Mouse (Mus musculus) spleen, adult 2 months (tissue): Measurements from ENCODE around the gene Nfu1. TPM values are rescaled to one million over a fixed set of nuclear protein-coding genes. Genes with fewer than 3 reads are reported as not detected.
"Not testable (repeated sequence)": the region's sequence is repeated elsewhere in the genome, so short reads cannot be mapped to it uniquely, and the experiment has no call there.

ENCODE experiments used
- DNase-seq, 2 experiments: peaks; one replicate each; pipeline versions ENCODE4 v3.0.0 to v3.0.0-alpha.2; 2012 to 2021; ENCODE audit warnings: low spot score in 2 of 2, low read depth in 1 of 2
- H3K27ac ChIP-seq: fragments of 200-500 bp; 2 replicates; pipeline ENCODE4 v1.5.1; 2012; ENCODE audit warnings: low read length, inconsistent platforms; ENCODE audit not compliant: insufficient read depth
- H3K27me3 ChIP-seq: fragments of 200-500 bp; 2 replicates; pipeline ENCODE4 v1.6.1; 2012; ENCODE audit warnings: mild to moderate bottlenecking, moderate library complexity, low read length, inconsistent platforms; ENCODE audit not compliant: control insufficient read depth, insufficient read depth
- H3K36me3 ChIP-seq: fragments of 200-500 bp; 2 replicates; pipeline ENCODE4 v1.6.1; 2012; ENCODE audit warnings: mild to moderate bottlenecking, low read length, inconsistent platforms; ENCODE audit not compliant: control insufficient read depth, insufficient read depth
- H3K4me1 ChIP-seq: fragments of 200-500 bp; 2 replicates; pipeline ENCODE4 v1.6.1; 2011; ENCODE audit warnings: inconsistent platforms; ENCODE audit not compliant: control insufficient read depth, insufficient read depth, insufficient read length
- H3K4me3 ChIP-seq: fragments of 200-500 bp; 2 replicates; pipeline ENCODE4 v1.5.1; 2011; ENCODE audit warnings: mild to moderate bottlenecking, inconsistent platforms; ENCODE audit not compliant: insufficient read depth, insufficient read length; ENCODE audit errors: extremely low read depth
- CTCF ChIP-seq: fragments of 200-500 bp; IDR thresholded peaks from 2 replicates; pipeline ENCODE4 v1.5.1; 2011; ENCODE audit warnings: mild to moderate bottlenecking, inconsistent platforms; ENCODE audit not compliant: insufficient read depth, insufficient read length, insufficient replicate concordance; ENCODE audit errors: extremely low read depth
- POLR2A ChIP-seq: fragments of 200-500 bp; IDR thresholded peaks from 2 replicates; pipeline ENCODE4 v1.6.1; 2011; ENCODE audit warnings: low read depth, low read length, inconsistent platforms
- WGBS: fragments of 180-500 bp; shearing (Covaris S2); methylation state at CpG from one replicate; pipeline ENCODE4 v1.1.7; 2018; 5-methylcytosine and 5-hydroxymethylcytosine counted together
- polyA plus RNA-seq: library from polyadenylated mRNA; depleted of rRNA; stranded (reverse); fragments of >200 nt; gene quantifications from 2 replicates; pipeline ENCODE4 v1.2.3, GENCODE M21; 2012

Gene Nfu1
- polyA plus RNA-seq, 1 experiment: 76.2 TPM

DNA sequence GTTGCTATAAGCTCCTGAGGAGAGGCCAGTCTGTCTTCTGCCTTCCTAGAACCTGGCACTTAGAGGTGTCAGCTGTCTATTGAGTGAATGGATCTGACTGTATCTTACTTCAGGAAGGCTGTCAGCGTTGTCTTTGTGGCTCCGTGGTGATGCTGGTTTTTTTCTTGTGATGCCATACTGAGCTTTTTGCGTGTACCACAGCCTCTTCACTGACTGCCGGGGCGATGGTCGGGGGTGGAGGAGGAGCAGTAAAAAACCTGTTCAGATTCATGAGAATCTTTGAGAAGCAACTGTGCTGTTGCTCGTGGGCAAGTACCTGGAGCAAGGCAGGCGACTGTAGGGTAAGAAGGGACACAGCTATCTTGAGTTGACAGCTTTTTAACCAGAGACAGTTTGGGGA is 9.8 kb downstream of the Nfu1 start:
- Histone ChIP-seq H3K4me1 (no peaks in the 10 kb centered on the region), H3K36me3 (peaks cover 54% of the 10 kb centered on the region), H3K4me3 (no peak overlapping the region), H3K27me3 (no peaks in the 10 kb centered on the region), H3K27ac (no peak overlapping the region)
- TF ChIP-seq POLR2A: no peak
- no peak for DNase-seq
- 88% methylated on average over 8 of the region's 8 CpGs for WGBS

DNA sequence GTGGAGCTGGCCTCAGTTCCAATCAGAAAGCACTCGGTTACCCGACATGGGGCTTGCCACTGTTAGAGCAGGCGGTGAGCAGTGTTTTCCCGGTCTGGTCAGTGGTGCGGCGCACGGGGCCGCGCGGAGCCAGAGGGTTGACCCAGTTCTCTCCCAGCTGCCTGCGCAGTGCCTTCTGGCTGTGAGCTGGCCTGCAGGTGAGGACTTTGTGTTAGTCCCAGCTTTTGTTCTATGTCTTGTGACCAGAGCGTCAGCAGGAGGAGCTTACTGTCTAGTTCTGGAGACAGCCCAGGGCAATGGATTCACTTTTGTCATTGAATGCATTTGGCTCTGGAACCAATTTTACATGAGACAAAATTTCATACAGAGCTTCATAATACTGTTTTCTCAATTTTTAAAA is 12.8 kb downstream of the Nfu1 start:
- Histone ChIP-seq H3K27me3 (no peaks in the 10 kb centered on the region), H3K36me3 (peaks cover 56% of the 10 kb centered on the region), H3K4me3 (no peak overlapping the region), H3K27ac (no peak overlapping the region), H3K4me1 (no peaks in the 10 kb centered on the region)
- 97% methylated on average over 12 of the region's 12 CpGs for WGBS
- TF ChIP-seq CTCF: no peak
- TF ChIP-seq POLR2A: no peak
- no peak for DNase-seq

DNA sequence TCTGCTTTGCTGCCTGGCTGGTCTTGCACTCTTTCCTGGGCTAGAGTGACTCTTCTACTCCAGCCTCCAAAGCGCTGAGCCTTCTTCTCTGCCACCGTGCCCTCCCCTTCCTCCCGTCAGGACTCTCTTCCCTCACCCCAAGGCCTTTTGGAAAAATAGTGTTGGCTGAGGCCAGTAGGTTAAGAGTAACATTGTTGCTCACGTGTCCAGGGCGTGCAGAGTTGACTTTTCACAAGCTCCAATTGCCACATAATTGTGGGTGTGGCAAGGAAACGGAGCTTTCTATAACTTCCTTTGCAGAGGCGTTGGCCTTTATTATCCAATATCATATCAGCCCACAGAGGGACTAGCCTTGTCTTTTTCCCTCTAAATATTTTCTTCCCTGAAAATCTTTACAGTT is 17.9 kb downstream of the Nfu1 start:
- peaks cover 21% of the 10 kb centered on the region for H3K36me3 ChIP-seq
- H3K27ac ChIP-seq: no peak overlapping the region
- no peak for DNase-seq
- TF ChIP-seq CTCF (no peak), POLR2A (no peak)
- no peak overlapping the region for H3K4me3 ChIP-seq
- no peaks in the 10 kb centered on the region for H3K27me3 ChIP-seq
- WGBS: 66% methylated on average over 7 of the region's 7 CpGs
- no peaks in the 10 kb centered on the region for H3K4me1 ChIP-seq

DNA sequence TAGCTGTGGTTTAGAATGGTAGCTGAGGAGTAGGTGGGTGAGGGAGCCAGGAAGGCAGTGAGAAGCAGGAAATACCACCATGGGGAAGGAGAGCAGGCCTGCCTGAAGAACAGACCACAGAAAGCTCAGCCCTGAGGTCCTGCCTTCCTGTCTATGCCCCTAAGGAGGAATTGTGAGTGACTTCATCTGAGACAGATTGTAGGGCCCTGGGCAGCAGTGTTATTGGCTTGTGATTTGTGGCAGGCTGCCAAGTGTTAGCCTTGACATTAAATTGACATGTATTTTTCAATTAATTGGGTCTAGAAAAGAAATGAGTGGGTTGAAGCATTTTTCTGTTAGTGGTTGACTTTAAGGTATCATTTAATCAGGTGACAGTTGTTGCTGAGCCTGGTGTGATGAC is 19.8 kb downstream of the Nfu1 start:
- no peak for TF ChIP-seq CTCF
- TF ChIP-seq POLR2A: no peak
- no peak for DNase-seq
- Histone ChIP-seq H3K4me3 (no peak overlapping the region), H3K36me3 (peaks cover 13% of the 10 kb centered on the region), H3K27me3 (no peaks in the 10 kb centered on the region), H3K27ac (no peak overlapping the region), H3K4me1 (no peaks in the 10 kb centered on the region)

DNA sequence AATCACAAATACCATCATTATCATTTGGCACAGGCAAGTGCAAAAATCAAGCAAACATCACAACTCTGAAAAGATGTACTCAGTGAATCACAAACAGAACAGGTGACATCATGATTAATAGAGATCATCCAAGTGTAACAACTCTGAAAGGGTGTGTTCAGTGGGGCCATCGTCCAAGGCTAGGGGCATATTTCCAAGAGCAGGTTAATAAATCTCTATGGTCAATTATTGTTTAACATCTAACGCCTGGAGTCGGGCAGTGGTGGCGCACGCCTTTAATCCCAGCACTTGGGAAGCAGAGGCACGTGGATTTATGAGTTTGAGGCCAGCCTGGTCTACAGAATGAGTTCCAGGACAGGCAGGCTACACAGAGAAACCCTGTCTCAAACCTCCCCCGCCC is 22.3 kb downstream of the Nfu1 start:
- WGBS: 94% methylated on average over 7 of the region's 7 CpGs
- not testable (repeated sequence) for DNase-seq

DNA sequence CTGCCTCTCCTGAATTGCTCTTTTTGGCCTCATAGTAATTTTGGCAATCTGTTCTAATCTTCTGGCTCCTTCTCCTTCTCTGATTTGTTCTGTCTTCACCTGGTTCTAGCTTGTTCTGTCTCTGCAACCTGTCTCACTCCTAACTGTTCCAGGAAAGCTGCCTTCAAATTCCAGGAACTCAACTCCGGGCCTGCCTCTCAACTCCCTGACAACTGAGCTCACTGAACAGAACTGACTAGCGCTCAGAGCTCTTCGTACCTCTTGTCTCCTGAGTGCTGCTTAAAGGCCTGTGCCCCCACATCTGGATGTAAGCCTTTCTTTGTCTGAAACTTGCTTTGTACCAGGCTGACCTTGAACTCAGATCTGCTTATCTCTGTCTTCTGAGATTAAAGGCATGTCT is 23.4 kb downstream of the Nfu1 start:
- no peak for DNase-seq
- Histone ChIP-seq H3K27ac (no peak overlapping the region), H3K27me3 (no peaks in the 10 kb centered on the region), H3K36me3 (peaks cover 1% of the 10 kb centered on the region; the same call in 1 of the 2 replicates), H3K4me3 (no peak overlapping the region), H3K4me1 (no peaks in the 10 kb centered on the region)
- TF ChIP-seq CTCF (no peak), POLR2A (no peak)
- 94% methylated on average over 3 of the region's 3 CpGs for WGBS

More for the DNA sequence above, 22.3 kb downstream of the Nfu1 start:
- not testable (repeated sequence) for H3K27ac ChIP-seq, H3K36me3 ChIP-seq, H3K4me1 ChIP-seq, H3K4me3 ChIP-seq, H3K27me3 ChIP-seq

DNA sequence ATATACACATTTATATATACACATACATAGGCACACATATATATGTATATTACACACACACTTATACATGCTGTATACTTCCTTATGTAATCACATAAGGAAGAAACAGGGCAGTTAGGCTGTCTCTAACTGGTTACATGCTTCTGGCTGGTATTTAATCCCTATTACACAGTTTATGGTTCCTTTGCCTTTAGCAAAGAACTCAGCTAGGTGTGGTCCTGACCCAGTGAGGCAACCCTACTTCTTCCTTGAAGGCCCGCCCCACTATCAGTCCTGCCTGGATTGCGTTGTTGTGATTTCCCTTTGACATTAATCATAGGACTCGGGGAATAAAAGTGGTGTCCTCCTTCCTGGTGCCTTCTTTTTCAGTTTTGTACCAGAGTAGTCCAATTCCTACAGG is 25.4 kb downstream of the Nfu1 start:
- Histone ChIP-seq H3K4me3 (no peak overlapping the region), H3K27me3 (no peaks in the 10 kb centered on the region), H3K27ac (no peak overlapping the region), H3K4me1 (peaks cover 3% of the 10 kb centered on the region; the same call in 1 of the 2 replicates), H3K36me3 (no peaks in the 10 kb centered on the region; the same call in 1 of the 2 replicates)
- no peak for DNase-seq
- TF ChIP-seq CTCF (no peak), POLR2A (no peak)
- WGBS: 85% methylated on average over 3 of the region's 3 CpGs
